Mouse (Mus musculus): ENCODE data around the gene Tm7sf2.

Gene Tm7sf2

DNA sequence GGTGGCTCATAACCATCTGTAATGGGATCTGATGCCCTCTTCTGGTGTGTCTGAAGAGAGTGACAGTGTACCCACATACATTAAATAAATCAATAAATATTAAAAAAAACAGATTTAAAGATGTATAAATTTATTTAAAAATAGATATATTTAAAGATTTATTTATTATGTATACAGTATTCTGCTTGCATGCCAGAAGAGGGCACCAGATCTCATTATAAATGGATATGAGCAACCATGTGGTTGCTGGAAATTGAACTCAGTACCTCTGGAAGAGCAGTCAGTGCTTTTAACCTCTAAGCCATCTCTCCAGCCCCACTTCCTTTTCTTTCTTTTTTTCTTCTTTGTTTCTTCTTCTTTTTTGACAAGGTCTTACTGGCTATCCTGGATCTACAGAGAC, 28.2 kb downstream of the Tm7sf2 start:
- DNase-seq: no peak

DNA sequence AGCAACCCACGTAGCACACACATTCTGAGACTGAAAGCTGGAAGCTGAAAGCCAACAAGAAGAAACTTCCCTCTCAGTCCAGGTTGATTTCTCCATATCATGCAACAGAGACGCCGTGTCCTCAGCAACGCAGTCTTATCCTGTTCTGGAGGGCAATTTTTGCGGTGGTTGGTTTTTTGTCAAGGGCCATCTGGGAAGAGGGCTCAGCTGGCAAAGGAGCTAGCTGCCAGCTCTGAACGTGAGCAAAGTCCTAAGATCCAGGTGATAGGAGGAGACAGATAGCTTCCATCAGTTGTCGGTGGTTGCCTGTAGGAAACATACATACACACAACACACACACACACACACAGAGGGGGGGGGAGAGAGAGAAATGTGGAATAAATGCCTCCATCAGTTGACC, 29.8 kb downstream of the Tm7sf2 start:
- no peak for DNase-seq

DNA sequence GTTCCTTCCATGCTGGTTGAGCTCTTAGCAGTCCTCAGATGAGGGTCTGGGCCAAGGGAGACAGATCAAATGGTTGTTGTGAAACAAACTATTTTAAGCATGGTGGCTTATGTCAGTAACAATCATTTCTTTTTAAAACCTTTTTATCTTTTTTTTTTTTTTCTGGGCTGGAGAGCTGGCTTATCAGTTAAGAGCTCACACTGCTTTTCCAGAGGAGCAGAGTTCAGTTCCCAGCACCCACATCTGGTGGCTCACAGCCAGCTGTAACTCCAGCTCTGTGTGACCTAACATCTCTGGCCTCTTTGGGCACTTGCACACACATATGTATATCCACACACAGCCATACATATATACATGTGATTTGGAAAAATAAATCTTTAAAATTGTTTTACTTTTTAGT, 30.5 kb downstream of the Tm7sf2 start:
- DNase-seq: no peak

DNA sequence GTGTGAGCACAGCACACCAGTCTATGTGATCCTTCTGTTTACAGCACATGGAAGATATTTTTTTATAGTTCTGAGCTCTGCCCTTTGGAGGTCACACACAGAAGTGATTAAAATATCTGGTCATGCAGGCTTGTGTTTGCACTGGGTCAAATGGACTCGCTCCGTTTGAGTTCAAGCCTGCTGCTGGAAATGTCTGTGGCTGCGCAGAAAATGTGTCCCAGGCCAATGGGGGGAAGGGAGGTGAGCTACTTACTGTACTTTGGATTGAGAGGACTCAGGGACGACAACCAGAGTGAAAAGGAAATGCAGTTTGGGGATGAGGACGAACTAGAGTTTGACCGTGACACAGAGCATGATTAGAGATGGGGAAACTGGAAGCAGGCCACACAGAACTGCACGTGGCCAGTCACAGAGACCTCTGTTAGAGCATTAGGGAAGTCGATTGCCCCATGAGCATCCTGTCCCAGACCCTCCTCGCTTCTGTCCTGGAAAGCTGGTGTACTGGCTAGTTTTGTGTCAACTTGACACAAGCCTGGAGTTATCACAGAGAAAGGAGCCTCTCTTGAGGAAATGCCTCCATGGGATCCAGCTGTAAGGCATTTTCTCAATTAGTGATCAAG, 32.1 kb downstream of the Tm7sf2 start:
- no peak for DNase-seq

DNA sequence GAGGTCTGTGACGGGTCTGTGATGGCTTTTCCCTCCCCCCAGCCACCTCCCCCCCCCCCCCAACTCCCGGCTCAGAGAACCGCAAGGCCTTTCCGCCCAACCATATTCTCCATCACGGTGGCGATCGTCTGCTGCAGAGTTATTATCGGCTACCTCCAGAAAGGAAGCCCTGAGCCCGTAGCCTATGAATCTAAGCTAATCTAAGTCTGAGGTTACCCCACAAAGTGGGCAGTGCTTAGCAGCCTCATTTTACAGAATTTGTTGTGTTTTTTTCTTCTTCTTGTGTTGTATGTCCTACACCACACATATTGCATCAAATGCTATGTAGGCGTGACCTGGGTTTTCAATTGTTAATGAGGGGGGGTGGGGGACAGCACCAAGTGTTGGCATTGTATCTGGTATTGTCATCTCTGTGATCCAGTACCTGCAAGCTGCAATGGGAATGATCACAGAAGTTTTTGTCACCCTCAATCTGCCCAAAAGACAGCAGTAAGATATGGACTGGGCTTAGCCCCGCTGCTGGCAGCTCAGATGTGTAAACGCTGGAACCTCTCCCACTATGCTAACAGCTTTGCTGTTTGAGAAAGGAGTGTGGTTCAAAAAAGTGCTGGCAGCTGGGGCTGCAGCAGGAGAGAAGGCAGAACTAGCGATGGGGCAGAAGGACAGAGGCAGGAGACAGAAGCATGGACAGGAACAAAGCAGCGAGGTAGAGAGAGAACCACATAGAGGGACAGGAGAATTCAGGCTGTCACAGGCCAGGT, 37.5 kb downstream of the Tm7sf2 start:
- DNase-seq: no peak

DNA sequence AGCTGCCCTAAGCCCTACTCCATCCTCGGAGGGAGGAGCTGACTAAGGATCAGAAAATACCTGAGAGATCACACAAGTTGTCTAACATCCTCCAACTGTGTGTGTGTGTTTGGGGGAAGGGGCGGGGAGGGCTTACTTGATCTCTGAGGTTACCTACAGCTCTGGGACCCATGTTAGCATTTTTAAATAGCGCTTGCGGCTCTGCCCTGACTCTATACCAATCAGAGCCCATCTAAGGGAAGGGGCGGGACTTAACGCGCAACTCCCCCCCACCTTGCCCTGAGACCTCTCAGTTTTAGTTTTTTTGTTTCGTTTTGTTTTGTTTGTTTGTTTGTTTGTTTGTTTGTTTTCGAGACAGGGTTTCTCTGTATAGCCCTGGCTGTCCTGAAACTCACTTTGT, 38.7 kb downstream of the Tm7sf2 start:
- DNase-seq: no peak

DNA sequence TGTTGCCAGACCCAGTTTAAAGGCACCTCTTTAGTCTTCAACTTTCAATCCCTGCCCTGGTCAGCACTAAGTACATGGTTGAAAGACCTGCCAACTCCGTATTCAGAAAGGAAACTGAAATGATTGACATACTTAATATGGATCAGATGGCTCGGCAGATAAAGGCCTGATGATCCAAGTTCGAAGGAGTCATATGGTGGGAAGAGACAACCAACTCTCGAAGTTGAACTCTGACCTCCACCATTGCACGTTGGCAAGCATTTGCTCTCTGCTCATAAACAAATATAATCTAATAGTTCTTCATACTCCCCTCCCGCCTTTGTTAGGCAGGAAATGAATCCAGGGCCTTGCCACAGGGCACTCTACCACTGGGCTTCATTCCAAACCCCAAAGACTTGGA, 39.2 kb downstream of the Tm7sf2 start:
- DNase-seq: no peak

DNA sequence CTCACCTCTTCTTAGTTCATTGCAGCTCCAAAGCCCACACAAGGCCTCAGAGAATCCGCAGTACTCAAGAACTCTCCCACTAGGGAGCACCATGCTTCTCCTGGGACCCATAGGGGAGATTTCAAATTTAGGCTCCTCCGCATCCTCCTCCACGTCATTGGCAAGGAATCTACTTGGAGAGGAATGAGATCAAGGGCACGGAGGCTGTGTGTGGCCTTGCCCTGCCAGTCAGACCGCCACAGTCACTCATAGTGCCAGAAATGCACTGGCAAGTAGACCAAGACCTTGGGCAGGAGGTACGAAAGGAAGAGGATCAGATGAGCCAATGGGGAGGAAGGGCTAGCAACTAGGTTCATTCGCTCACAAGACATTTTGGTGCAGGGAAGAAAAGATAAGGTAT, 44.2 kb downstream of the Tm7sf2 start:
- DNase-seq: no peak

DNA sequence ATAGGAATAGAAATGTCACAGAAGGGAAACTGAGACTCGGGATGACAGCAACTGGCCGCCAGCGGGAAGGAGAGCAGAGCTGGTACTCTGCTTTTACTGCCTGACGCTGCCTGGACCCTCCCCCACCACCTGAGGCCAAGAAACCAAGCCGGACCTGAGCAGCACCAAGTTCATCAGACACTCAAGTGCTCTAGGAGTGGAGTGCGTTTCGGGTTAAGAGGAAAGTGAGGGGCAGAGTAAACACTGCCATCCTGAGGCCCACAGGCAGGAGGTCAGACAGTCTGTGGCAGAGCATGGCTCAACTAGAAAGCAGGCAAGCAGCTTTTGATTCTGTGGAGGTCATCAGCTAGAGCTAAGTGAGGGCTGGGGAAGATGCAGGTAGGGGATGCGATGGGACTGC, 45.1 kb downstream of the Tm7sf2 start:
- DNase-seq: no peak

DNA sequence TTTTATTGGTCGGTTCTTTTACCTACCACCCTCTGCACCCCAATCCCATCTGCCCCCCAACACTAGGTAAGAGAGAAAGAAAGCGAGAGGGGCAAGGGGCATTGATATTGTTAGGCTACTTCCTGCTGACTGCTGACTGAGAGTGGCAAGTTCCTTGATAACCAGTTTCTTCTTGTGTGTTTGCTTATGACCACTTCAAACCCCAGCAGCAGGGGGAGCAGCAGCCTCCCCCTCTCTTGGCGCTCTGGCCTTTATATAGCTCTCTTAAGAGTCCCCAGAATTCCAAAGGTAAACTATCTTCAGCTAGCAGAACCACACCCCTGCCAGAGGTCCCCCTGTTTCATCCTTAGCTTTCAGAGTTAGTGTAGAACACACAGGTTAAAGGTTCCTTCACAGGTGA, 47.9 kb downstream of the Tm7sf2 start:
- no peak for DNase-seq

DNA sequence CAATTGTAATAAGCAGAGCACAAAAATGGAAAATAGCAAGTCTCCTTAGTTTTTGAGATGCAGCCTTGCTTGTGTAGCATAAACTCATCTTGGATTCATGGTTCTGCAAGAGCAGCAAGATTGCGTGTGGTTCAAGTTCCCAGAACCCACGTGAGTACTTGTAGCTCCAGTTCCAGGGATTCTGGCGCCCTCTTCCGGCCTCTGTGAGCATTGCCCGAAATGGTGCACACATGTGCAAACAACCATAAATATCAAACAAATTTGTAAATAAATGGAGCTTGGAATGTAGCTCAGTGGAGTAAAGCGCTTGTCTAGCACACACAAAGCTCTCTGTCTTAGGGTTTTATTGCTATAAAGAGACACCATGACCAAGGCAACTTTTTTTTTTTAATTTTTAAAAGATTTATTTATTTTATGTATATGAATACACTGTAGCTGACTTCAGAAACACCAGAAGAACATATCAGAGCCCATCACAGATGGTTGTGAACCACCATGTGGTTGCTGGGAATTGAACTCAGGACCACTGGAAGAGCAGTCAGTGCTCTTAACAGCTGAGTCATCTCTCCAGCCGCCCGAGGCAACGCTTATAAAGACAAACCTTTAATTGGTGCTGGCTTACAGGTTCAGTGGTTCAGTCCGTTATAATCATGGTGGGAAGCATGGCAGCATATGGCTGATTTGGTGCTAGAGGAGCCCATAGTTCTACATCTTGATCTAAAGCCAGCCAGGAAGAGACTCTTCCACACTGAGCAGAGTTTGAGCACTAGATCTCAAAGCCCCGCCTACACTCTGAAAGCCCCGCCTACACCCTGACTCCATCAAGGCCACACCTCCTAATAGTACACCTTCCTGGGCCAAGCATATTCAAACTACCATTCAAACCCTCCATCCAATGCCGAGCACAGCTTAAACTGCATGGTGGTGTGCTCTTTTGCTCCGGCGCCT, 49.8 kb downstream of the Tm7sf2 start:
- peak; percentile 87 for DNase-seq

DNA sequence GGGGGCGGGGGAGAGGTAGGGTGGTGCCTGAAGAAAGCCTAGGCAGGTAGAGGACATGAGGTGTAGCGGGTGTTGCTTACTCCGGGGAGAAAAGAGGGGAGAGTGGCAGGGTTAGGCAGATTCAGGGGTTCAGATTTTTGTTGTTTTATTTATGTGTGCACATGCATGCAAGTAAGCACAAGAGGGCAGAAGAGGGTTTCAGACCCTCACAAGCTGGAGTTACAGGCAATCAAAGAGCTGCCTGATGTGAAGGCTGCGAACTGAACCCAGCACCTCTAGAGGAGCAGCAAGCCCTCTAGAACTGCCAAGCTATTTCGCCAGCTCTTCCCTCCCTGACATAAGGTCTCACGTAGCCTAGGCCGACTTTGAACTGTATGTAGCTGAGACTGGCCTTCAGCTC, 51.6 kb downstream of the Tm7sf2 start:
- no peak for DNase-seq

DNA sequence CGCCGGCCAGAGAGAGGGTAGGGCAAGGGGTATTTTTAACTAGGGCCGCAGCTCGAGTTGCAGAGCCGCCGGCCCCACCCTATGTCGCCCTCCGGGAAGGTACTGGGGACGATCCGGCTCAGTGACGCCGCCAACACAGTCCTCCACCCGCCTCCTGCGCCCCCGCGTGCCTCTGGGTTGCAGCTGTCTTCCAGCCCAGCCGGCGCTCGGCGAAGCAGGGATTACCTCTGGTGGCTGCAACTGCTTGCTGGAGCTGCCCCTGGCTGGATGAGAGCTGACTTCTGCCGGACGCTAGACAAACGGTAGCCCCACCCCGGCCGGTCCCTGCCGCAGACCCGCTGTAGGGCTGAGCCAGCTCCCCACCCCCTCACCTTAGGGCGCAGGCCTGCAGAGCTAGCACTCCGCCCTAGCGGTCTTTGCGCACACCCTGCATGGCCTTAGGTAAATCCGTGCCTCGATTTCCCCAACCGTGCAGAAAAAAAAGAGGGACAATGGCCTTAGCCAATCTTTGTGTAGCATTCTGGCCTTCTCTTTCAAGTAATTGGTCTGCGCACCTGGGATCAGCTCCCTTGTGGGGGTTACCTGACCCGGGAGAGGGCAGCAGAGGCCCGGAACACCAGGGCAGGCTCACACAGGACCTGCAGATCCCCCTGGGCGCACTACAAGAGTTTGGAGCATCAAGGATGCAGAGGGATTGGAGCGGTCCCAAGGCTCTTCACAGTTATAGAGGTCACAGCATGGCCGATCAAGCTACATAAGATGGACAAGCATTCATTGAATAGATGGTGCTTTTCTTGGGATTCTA, 52.5 kb downstream of the Tm7sf2 start, which contains the start of gene Capn1:
TSS of gene Capn1 (minus strand) at position 387 of the 805 bp plus-strand sequence.
- peak; percentile 65 for DNase-seq

DNA sequence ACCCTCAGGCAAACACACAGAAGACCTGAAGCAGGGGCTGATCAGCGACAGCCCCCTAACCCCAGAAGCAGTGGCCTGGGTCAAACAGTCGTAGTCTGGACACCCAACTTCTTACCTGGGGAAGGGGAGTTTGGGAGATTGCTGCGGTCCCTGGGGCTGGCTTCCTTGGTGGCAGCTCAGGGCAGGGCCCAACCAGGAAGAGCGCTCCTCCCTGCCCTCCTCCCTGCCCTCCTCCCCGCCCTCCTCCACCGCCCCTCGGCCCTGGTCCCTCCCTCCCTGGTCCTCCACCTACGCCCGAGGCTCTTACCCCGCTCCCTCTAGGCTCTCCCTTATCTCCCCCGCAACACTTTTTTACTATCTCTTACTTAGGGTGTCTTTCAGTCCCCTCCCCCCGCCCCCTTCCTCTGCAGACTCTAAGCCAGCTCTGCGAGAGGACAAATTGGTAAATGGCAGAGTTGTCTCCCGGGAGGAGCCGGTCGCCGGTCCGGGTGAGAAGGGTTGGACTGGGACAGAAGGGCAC, 53.1 kb downstream of the Tm7sf2 start:
- no peak for DNase-seq

DNA sequence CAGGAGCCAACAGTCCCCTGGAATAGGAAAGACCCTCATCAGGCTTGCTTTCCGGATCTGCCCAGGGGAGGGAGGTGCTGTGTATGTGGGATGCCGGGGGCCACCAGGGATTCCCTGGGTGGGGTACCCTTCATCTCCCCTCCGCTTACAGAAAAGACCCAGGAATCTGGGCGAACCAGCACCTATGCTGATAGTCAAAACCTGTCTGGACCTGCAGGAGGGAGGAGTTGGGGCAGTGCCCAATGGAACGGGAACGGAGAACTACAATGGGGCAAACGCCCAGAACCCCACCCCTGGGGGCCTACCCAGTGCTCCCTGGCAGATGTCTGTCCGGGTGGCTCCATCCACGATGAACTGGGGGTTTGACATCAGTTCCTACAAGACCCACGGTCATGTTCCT, 54.5 kb downstream of the Tm7sf2 start:
- no peak for DNase-seq

All from right cerebral cortex, postnatal 4 days (tissue).